Mouse (Mus musculus) hindlimb bud, embryonic 11.5 days (tissue): ENCODE measurements at regions not wholly inside any gene's neighbourhood (a gene's known extent, or its start where the extent isn't known, plus 50 kb on each side); places are given as distances from the start of the nearest gene placed in this dataset.

Source experiments
- DNase-seq: peaks from one replicate; pipeline ENCODE4 v3.0.0-alpha.2; 2012; ENCODE audit warnings: low read depth, low spot score; ENCODE audit errors: extremely low spot score

- no peak for DNase-seq
Observed at GRCm38 (mm10) chr11:20923115-20923514, 92.3 kb upstream of the Lgalsl start.

DNA sequence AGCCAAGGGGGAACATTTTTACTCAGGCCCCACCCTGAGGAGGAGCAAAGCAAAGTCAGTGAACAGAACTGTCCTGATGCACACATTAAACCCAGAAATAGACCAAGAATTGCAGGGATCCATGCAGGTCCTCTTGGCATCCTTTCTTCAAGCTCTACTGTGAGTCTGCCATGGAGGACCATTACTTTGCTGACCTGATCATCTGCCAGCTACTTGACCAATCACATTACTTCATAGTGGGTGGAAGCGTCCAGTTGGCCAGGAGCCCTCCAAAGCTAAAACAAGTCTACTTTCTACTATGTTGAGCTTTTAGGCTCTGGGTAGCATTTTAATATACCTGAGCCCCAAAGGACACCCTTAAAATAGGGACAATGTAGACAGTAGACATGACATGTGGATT, 98.6 kb upstream of the Lgalsl start:
- DNase-seq = no peak

- no peak for DNase-seq
Observed at GRCm38 (mm10) chr11:20930045-20930444, 99.2 kb upstream of the Lgalsl start.

GRCm38 (mm10) chr11:20930573-20930972, 99.7 kb upstream of the Lgalsl start:
- DNase-seq = no peak

GRCm38 (mm10) chr11:20934191-20935062, 103.6 kb upstream of the Lgalsl start:
- no peak for DNase-seq

- DNase-seq = no peak
Observed at GRCm38 (mm10) chr11:20935063-20935370, 104.2 kb upstream of the Lgalsl start.

- no peak for DNase-seq
Observed at GRCm38 (mm10) chr11:20935910-20936309, 105.1 kb upstream of the Lgalsl start.

DNA sequence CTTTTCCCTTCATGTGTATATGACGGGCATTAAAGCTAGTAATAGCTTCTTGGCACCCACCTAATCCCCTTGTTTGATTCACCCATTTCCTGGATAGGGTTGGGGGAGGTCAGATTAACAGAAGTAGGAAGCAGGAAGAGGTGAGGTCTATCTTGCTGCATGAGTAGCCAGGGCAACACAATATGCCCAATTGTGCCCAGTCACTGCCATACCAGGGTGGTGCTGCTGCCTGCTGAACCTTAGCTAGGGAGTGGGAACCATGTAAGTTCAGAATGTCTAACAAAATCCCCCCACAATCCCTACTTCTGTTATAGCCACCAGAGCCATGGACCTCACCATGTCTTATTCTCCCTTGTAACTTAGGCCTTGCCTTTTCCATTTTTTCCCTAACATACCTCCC, 106.1 kb upstream of the Lgalsl start:
- no peak for DNase-seq

DNA sequence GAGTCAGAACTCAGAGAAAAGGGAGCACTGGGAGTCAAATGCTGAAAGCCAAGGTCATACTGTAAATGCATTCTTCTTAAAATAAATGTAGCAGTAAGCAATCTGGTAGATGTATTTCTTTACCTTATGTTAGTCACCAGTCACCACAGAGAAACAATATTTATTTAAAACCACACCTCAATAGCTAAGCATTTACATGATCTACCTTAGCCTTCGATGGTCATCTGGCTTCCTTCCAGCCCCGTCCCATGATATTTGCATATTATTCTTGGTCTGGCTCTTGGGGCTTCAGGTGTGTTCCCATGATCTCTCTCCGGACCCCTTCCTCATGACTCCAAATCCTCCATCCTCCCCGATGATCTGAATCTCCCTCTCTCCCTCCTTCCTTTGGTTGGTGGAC, 107.1 kb upstream of the Lgalsl start:
- no peak for DNase-seq

DNA sequence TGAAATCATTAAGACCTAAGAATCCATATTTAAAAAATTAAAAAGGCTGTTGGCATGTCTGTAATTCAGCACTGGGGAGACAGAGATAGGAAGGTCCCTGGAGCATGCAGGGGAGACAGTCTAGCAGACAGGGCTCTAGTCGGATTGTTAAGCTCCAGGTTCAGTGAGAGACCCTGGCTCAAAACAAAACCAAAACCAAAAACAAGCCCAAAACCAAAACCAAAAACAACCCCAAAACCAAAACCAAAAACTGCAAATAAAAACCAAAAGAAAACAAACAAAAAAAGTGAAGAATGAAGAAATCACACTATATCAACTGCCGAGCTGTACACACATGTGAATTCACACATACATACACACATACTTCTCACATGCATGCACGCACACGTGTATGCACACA, 108.8 kb upstream of the Lgalsl start:
- no peak for DNase-seq

DNA sequence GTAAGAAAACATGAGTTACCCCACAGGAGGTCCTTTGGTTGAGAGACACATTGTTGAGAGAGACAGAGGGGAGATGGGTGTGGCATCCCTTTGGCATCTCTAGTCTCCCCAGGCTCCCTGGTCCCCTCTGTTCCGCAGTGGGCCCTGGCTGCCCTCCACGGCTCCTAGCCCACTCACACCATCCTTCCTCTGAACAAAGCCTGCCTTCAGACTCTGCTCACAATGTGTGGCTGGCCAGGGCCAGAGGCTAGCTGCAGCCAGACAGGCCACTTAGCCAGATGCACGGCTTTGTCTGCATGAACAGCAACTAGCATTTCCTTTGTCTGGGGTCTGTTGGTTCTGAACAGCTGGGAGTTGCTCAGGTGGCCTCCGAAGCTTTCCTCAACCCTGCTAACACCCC, 110.7 kb upstream of the Lgalsl start:
- DNase-seq = no peak

GRCm38 (mm10) chr11:20955561-20955960, 124.7 kb upstream of the Lgalsl start:
- no peak for DNase-seq

GRCm38 (mm10) chr11:20957766-20958165, 126.9 kb upstream of the Lgalsl start:
- DNase-seq = no peak

- DNase-seq = no peak
Observed at GRCm38 (mm10) chr11:20958233-20958632, 127.4 kb upstream of the Lgalsl start.

DNA sequence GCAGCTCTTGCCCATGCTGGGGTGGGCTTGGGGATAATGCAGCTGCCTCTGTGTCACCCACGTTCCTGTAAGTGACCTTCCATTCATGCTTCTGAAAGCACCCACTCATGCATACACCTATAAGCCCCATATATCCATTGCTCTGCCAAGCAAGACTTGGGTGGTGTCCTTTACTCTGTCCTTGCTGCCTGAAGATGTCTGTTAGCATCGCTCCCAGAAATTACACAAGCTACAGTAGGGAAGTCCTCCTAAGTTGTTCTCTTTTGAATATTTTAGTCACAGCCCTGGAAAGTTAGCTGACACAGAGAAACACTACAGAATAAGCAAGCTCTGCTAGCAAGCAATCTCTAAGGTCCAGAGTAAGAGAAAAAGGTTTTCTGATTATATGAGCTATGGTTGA, 129.2 kb upstream of the Lgalsl start:
- DNase-seq = no peak

DNA sequence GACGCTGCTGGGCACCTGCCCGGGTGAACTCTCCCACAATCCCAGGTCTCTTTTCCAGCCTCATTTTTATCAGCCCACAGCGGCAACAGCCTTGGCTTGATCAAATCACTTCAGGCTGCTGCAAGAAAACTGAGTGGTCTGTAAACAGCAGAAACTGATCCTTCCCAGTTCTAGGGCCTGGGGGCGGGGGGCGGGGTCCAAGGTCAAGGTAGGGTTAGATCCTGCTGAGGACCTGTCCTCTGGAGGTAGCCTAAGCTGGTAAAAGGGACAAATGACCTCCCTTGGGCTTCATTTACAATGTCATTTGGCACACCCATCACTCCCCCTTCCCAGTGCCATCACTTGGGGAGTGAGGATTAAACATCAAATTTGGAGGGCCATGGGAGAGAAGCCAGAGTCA, 129.9 kb upstream of the Lgalsl start:
- no peak for DNase-seq

GRCm38 (mm10) chr11:20961626-20962025, 129.5 kb upstream of the Peli1 start:
- DNase-seq = no peak

DNA sequence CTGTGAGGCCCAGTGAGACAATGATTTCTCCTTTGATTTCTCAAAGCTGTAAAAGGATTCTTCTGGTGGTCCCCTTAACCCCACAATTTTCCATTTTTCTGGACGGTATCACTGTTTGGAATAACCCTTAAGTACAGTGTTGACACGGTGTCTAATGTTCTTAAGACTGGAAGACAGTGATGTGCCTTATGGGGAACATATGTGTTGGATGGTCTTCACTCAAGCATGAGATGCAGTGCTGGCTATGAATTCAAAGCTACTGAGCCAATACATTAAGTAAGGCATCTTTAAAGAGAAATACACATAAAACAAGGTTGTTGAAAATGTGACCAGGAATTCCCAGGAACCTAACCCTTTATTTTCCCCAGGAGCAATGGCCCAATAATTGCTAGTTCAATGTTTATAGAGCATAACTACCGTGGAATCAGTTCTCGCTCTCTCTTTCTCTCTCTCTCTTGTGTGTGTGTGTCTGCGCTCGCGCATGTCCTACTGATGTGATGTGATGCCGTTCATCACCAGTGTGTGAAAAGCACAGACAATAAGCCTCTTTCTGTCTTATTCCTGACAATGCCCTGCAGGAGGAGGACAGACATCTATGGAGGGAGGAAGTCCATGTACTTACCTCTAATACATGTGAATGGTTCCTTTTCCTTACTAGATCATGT, 125.4 kb upstream of the Peli1 start:
- no peak for DNase-seq

DNA sequence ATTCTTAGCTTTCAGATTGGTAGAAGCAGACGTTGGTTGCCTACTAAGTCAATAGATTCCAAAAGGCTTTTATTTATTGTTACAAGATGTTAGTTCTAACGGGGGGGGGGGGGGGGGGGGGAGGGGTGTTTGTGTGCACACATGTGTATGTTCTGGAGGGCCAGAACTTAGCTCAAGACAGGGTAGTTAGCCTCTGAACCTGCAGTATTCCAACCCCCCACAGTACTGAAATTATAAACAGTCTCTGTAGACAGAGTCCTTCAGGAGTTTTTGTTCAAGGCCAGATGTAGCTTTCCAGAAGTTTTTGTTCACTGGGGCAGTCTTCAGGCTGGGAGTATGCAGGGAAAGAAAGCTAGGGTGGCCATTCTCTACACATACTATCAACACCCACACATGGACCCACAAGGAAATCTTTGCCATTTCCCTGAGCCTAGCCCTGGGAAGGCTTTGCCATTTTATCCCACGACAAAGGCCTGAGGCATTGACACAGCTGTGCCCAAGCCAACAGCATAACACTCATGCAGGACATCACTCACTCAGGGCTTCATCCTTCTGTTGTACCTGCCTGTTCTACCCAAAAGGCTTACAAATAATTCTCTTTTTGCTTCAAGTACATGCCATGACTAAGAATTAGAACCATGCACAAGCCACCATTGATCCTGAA, 123.6 kb upstream of the Peli1 start:
- DNase-seq = no peak

DNA sequence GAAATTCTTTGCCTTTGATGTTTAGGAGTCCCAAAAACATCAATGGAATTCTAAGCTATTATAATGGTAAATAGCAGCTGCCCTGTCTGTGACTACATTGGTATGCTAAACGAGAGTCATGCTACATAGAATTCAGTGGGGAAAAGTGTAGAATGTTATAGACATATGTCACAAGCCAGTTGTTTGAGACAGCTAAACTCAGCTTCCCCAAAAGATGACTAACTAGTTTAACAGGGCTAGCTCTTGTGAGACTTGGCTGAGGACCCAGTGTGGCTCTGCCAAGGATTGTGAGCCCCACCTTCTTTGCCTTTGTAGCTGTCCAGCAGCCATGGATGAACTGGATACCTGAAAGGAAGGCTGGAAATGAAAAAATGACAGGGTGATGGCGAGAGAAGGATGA, 122.8 kb upstream of the Peli1 start:
- DNase-seq = no peak

DNA sequence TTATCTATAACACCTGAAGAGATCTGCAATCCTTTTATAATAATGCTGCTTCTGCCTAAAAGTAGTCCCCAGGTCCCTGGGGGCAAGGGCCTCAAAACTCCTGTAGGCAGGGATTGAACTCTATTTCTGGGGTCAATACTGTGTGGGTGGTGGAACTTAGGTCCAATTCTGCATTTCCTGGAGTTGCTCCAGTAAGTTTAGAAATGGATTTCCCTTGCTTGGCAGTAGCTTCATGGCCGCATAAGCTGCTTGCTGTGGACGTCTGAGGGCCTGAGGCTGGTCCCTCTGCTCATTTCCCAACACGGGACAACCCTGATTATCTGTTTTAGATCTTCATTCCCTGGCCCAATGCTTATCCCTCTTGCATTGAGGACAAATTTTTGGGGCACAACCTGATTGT, 118.0 kb upstream of the Peli1 start:
- no peak for DNase-seq

- no peak for DNase-seq
Observed at GRCm38 (mm10) chr11:20981588-20981987, 109.5 kb upstream of the Peli1 start.
